Mouse (Mus musculus) midbrain, embryonic 16.5 days (tissue): Measurements from ENCODE around the gene Rab11a. TPM values are rescaled to one million over a fixed set of nuclear protein-coding genes. Genes with fewer than 3 reads are reported as not detected.
"Not testable (repeated sequence)": the region's sequence is repeated elsewhere in the genome, so short reads cannot be mapped to it uniquely, and the experiment has no call there.

Experiments
- ATAC-seq: fragments of 200-750 bp; cut with Nextera tagmentation; 2 replicates; pipeline ENCODE4 v1.8.0; 2017; ENCODE audit warnings: moderate TSS enrichment
- H3K27ac ChIP-seq: fragments of 300-500 bp; sonication (generic); 2 replicates; pipeline ENCODE4 v1.5.1; 2014; ENCODE audit warnings: mild to moderate bottlenecking, low read length, mixed read lengths
- H3K27me3 ChIP-seq: fragments of 300-500 bp; sonication (generic); 2 replicates; pipeline ENCODE4 v1.6.1; 2014; ENCODE audit warnings: low read depth, low read length, mixed read lengths; ENCODE audit not compliant: control insufficient read depth, insufficient read depth
- H3K36me3 ChIP-seq: fragments of 300-500 bp; sonication (generic); 2 replicates; pipeline ENCODE4 v1.6.1; 2014; ENCODE audit warnings: mild to moderate bottlenecking, low read length, moderate library complexity, mixed read lengths; ENCODE audit not compliant: control insufficient read depth, insufficient read depth
- H3K4me1 ChIP-seq: fragments of 300-500 bp; sonication (generic); 2 replicates; pipeline ENCODE4 v1.6.1; 2014; ENCODE audit warnings: mild to moderate bottlenecking, low read length, mixed read lengths; ENCODE audit not compliant: control insufficient read depth, insufficient read depth
- H3K4me2 ChIP-seq: fragments of 300-500 bp; sonication (generic); 2 replicates; pipeline ENCODE4 v1.6.1; 2014; ENCODE audit warnings: mild to moderate bottlenecking, low read length, mixed read lengths
- H3K4me3 ChIP-seq: fragments of 300-500 bp; sonication (generic); 2 replicates; pipeline ENCODE4 v1.5.1; 2014; ENCODE audit warnings: low read depth, mild to moderate bottlenecking, low read length, moderate library complexity, mixed read lengths
- H3K9ac ChIP-seq: fragments of 300-500 bp; sonication (generic); 2 replicates; pipeline ENCODE4 v1.6.1; 2014; ENCODE audit warnings: low read depth, low read length, mixed read lengths
- H3K9me3 ChIP-seq: fragments of 300-500 bp; sonication (generic); replicated peaks from 2 replicates; pipeline ENCODE4 v1.6.1; 2014; ENCODE audit warnings: mild to moderate bottlenecking, low read length, mixed read lengths; ENCODE audit not compliant: control insufficient read depth, poor library complexity, severe bottlenecking
- WGBS: fragments of 180-500 bp; shearing (Covaris S2); extraction: QIAGEN DNeasy Blood & Tissue Kit; methylation state at CpG from one replicate; pipeline ENCODE4 v1.1.7; 2014; 5-methylcytosine and 5-hydroxymethylcytosine counted together
- polyA plus RNA-seq: library from polyadenylated mRNA; unstranded; fragments of >200 nt; fragmentation: Nextera tagmentation; extraction: Ambion mirVana; gene quantifications from 2 replicates; pipeline ENCODE4 v1.2.1, GENCODE M21; 2015

Gene Rab11a
- polyA plus RNA-seq, 1 experiment from 2014 or later: 482 TPM

- no peak overlapping the region for H3K4me2 ChIP-seq
Observed at GRCm38 (mm10) chr9:64691176-64691575, 46.4 kb downstream of the Rab11a start.

GRCm38 (mm10) chr9:64690771-64691170 is 46.8 kb downstream of the Rab11a start:
- Histone ChIP-seq H3K9me3 (no peaks in the 10 kb centered on the region), H3K9ac (no peak overlapping the region), H3K36me3 (peaks cover 7% of the 10 kb centered on the region; the same call in 1 of the 2 replicates), H3K4me2 (no peak overlapping the region), H3K27ac (no peak overlapping the region), H3K4me3 (no peak overlapping the region), H3K4me1 (no peaks in the 10 kb centered on the region; the same call in 1 of the 2 replicates), H3K27me3 (no peaks in the 10 kb centered on the region)
- WGBS: 96% methylated on average over 2 of the region's 2 CpGs
- no peak for ATAC-seq

More at GRCm38 (mm10) chr9:64691176-64691575, 46.4 kb downstream of the Rab11a start:
- H3K4me1 ChIP-seq: no peaks in the 10 kb centered on the region; the same call in 1 of the 2 replicates
- peak; percentile 81 for ATAC-seq
- H3K9me3 ChIP-seq: no peaks in the 10 kb centered on the region
- H3K4me3 ChIP-seq: no peak overlapping the region
- no peak overlapping the region for H3K9ac ChIP-seq
- WGBS: 4% methylated on average over 7 of the region's 7 CpGs
- H3K27ac ChIP-seq: no peak overlapping the region
- H3K27me3 ChIP-seq: no peaks in the 10 kb centered on the region
- H3K36me3 ChIP-seq: peaks cover 7% of the 10 kb centered on the region; the same call in 1 of the 2 replicates

GRCm38 (mm10) chr9:64688015-64688394 is 49.6 kb downstream of the Rab11a start:
- Histone ChIP-seq H3K9me3 (no peaks in the 10 kb centered on the region), H3K27me3 (no peaks in the 10 kb centered on the region), H3K4me3 (no peak overlapping the region), H3K4me2 (no peak overlapping the region), H3K9ac (no peak overlapping the region), H3K36me3 (no peaks in the 10 kb centered on the region), H3K4me1 (peaks cover 3% of the 10 kb centered on the region; the same call in 1 of the 2 replicates), H3K27ac (no peak overlapping the region)
- ATAC-seq: no peak
- WGBS: 57% methylated on average over 1 of the region's 1 CpGs

GRCm38 (mm10) chr9:64687122-64688014 is 50.2 kb downstream of the Rab11a start:
- H3K36me3 ChIP-seq: no peaks in the 10 kb centered on the region
- H3K4me3 ChIP-seq: no peak overlapping the region
- 64% methylated on average over 13 of the region's 13 CpGs for WGBS
- no peak overlapping the region for H3K27ac ChIP-seq
- no peak for ATAC-seq
- no peak overlapping the region for H3K4me2 ChIP-seq
- no peak overlapping the region for H3K9ac ChIP-seq
- H3K27me3 ChIP-seq: no peaks in the 10 kb centered on the region
- peaks cover 3% of the 10 kb centered on the region; the same call in 1 of the 2 replicates for H3K4me1 ChIP-seq
- no peaks in the 10 kb centered on the region for H3K9me3 ChIP-seq

- not testable (repeated sequence) for H3K9ac ChIP-seq, ATAC-seq, H3K9me3 ChIP-seq, H3K36me3 ChIP-seq, H3K4me3 ChIP-seq, H3K27ac ChIP-seq, H3K4me2 ChIP-seq, H3K4me1 ChIP-seq, H3K27me3 ChIP-seq
- WGBS: 43% methylated on average over 7 of the region's 11 CpGs
Observed at GRCm38 (mm10) chr9:64671341-64672319, 65.9 kb downstream of the Rab11a start.

GRCm38 (mm10) chr9:64668001-64668400 is 69.6 kb downstream of the Rab11a start:
- H3K4me2 ChIP-seq: no peak overlapping the region
- no peak overlapping the region for H3K9ac ChIP-seq
- no peaks in the 10 kb centered on the region for H3K27me3 ChIP-seq
- no peaks in the 10 kb centered on the region for H3K36me3 ChIP-seq
- ATAC-seq: no peak
- H3K4me3 ChIP-seq: no peak overlapping the region
- no peak overlapping the region for H3K27ac ChIP-seq
- peaks cover 9% of the 10 kb centered on the region for H3K4me1 ChIP-seq
- 54% methylated on average over 2 of the region's 2 CpGs for WGBS
- no peaks in the 10 kb centered on the region for H3K9me3 ChIP-seq

GRCm38 (mm10) chr9:64667513-64667912 is 70.0 kb downstream of the Rab11a start:
- Histone ChIP-seq H3K4me3 (no peak overlapping the region), H3K4me1 (peaks cover 9% of the 10 kb centered on the region), H3K27ac (no peak overlapping the region), H3K36me3 (no peaks in the 10 kb centered on the region), H3K9ac (no peak overlapping the region), H3K27me3 (no peaks in the 10 kb centered on the region), H3K4me2 (no peak overlapping the region), H3K9me3 (no peaks in the 10 kb centered on the region)
- WGBS: 30% methylated on average over 5 of the region's 5 CpGs
- ATAC-seq: no peak

- Histone ChIP-seq H3K27me3 (no peaks in the 10 kb centered on the region), H3K27ac (no peak overlapping the region), H3K4me3 (no peak overlapping the region), H3K9ac (no peak overlapping the region), H3K9me3 (no peaks in the 10 kb centered on the region), H3K4me2 (no peak overlapping the region), H3K4me1 (peaks cover 9% of the 10 kb centered on the region), H3K36me3 (no peaks in the 10 kb centered on the region)
- WGBS: 40% methylated on average over 4 of the region's 4 CpGs
- no peak for ATAC-seq
Observed at GRCm38 (mm10) chr9:64666549-64666948, 71.0 kb downstream of the Rab11a start.
